Mouse (Mus musculus): Measurements from ENCODE around the gene Fam107b. TPM values are rescaled to one million over a fixed set of nuclear protein-coding genes. Genes with fewer than 3 reads are reported as not detected.
"Not testable (repeated sequence)": the region's sequence is repeated elsewhere in the genome, so short reads cannot be mapped to it uniquely, and the experiment has no call there.

Gene Fam107b
- polyA plus RNA-seq, 1 experiment from 2014 or later = 34.4 TPM

GRCm38 (mm10) chr2:3717847-3718246, 147.6 kb downstream of the Fam107b start:
- Histone ChIP-seq H3K27me3 (ENCODE audit: control insufficient read depth, insufficient read depth, low read length) (no peaks in the 10 kb centered on the region), H3K4me2 (ENCODE audit: low read depth, low read length) (no peak overlapping the region), H3K9me3 (replicated peaks; ENCODE audit: control insufficient read depth, low read length) (no peaks in the 10 kb centered on the region), H3K4me1 (ENCODE audit: control insufficient read depth, insufficient read depth, low read length) (peaks cover 22% of the 10 kb centered on the region), H3K4me3 (ENCODE audit: low read length) (no peak overlapping the region), H3K9ac (ENCODE audit: low read length) (no peak overlapping the region), H3K36me3 (ENCODE audit: control insufficient read depth, insufficient read depth) (no peaks in the 10 kb centered on the region), H3K27ac (ENCODE audit: low read length) (no peak overlapping the region; the same call in 1 of the 2 replicates)
- ATAC-seq (replicated peaks; ENCODE audit: extremely low read depth, insufficient read depth, low FRiP score) = no peak
- 61% methylated on average over 4 of the region's 4 CpGs for WGBS

- H3K4me2 ChIP-seq (ENCODE audit: low read depth, low read length); H3K4me3 ChIP-seq (ENCODE audit: low read length); H3K9ac ChIP-seq (ENCODE audit: low read length); H3K9me3 ChIP-seq (replicated peaks; ENCODE audit: control insufficient read depth, low read length); H3K27ac ChIP-seq (ENCODE audit: low read length); H3K27me3 ChIP-seq (ENCODE audit: control insufficient read depth, insufficient read depth, low read length); H3K36me3 ChIP-seq (ENCODE audit: control insufficient read depth, insufficient read depth); ATAC-seq (replicated peaks; ENCODE audit: extremely low read depth, insufficient read depth, low FRiP score): not testable (repeated sequence)
- WGBS = 75% methylated on average over 5 of the region's 5 CpGs
- H3K4me1 ChIP-seq (ENCODE audit: control insufficient read depth, insufficient read depth, low read length) = peaks cover 22% of the 10 kb centered on the region
Observed at GRCm38 (mm10) chr2:3719436-3720121, 149.3 kb downstream of the Fam107b start.

DNA sequence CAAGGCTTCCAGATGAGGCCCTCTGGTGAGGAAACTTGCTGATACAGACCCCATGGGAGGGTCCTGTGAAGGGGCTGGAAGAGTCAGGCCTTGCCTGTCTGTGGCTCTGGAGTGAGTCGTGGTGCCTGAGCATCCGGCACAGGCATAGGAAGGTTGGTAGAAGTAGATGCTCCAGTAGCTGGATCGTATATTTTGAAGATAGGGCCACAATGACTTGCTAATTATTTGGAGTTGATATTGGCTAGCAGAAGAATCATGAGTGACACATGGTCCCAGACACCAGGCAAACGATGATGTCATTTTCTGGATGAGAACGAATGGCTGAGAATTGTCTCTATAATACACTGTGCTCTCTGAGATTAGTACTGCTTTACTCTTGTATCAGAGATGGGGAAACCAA, 150.8 kb downstream of the Fam107b start:
- 76% methylated on average over 5 of the region's 5 CpGs for WGBS
- no peak overlapping the region for H3K9ac ChIP-seq (ENCODE audit: low read length)
- H3K9me3 ChIP-seq (replicated peaks; ENCODE audit: control insufficient read depth, low read length) = no peaks in the 10 kb centered on the region
- ATAC-seq (replicated peaks; ENCODE audit: extremely low read depth, insufficient read depth, low FRiP score) = no peak
- H3K4me3 ChIP-seq (ENCODE audit: low read length) = no peak overlapping the region
- no peaks in the 10 kb centered on the region for H3K36me3 ChIP-seq (ENCODE audit: control insufficient read depth, insufficient read depth)
- no peak overlapping the region for H3K27ac ChIP-seq (ENCODE audit: low read length)
- no peaks in the 10 kb centered on the region for H3K27me3 ChIP-seq (ENCODE audit: control insufficient read depth, insufficient read depth, low read length)
- no peak overlapping the region for H3K4me2 ChIP-seq (ENCODE audit: low read depth, low read length)
- peaks cover 22% of the 10 kb centered on the region for H3K4me1 ChIP-seq (ENCODE audit: control insufficient read depth, insufficient read depth, low read length)

DNA sequence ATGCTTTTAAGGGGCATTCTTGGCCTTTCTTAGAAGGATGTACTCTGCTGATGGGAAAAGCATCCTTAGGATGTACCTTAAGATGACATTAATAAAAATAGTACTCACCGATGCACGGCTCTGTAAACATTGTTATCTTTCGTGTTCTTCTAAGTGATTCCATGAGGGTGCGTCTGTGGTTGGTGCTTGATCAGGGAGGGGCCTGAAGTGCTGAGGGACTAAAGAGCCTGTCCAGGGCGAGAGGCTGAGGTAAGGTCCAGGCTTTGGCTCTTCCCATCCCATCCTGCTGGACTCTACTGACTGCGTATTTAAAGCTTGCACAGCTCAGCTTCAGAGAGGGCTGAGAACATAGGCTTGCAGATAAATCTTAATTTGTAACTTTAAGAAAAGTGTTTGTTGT, 151.7 kb downstream of the Fam107b start:
- no peak for ATAC-seq (replicated peaks; ENCODE audit: extremely low read depth, insufficient read depth, low FRiP score)
- H3K9me3 ChIP-seq (replicated peaks; ENCODE audit: control insufficient read depth, low read length) = no peaks in the 10 kb centered on the region
- H3K9ac ChIP-seq (ENCODE audit: low read length) = no peak overlapping the region
- WGBS = 34% methylated on average over 6 of the region's 6 CpGs
- no peak overlapping the region for H3K27ac ChIP-seq (ENCODE audit: low read length)
- no peaks in the 10 kb centered on the region for H3K27me3 ChIP-seq (ENCODE audit: control insufficient read depth, insufficient read depth, low read length)
- no peak overlapping the region for H3K4me2 ChIP-seq (ENCODE audit: low read depth, low read length)
- H3K4me3 ChIP-seq (ENCODE audit: low read length) = no peak overlapping the region
- H3K4me1 ChIP-seq (ENCODE audit: control insufficient read depth, insufficient read depth, low read length) = peaks cover 29% of the 10 kb centered on the region
- H3K36me3 ChIP-seq (ENCODE audit: control insufficient read depth, insufficient read depth) = no peaks in the 10 kb centered on the region

DNA sequence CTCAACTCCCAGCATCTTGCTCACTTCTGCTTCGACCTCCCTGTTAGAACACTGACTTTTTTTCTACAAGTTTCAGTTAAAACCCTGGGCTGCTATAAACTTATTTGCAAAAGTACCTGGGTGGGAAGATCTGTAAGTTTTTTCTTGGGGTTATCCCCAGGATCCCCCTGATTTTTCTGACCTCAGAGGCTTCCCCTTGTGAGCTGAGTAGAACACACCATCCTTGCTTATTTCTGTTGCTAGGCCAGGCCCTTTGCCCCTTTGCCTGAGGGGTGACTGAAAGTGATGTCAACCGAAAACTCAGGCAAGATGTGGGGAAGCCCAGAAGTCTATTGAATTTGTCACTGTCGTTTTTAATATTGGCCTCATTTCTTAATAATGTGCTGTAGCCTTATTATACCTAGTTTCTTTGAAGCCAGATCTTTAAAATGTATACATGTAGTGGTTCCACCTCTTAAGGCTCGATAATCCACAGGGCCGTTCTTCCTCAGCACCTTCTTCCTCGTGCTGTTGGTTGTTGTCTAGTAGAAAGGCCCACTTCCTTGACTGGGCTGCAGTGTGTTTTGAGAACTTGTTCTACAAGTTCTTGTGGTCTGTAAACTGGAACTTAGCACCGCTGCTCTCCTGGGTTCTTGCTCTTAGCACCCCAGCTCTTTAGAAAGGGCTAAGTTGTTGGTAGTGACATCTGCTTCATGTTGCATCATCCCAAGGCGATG, 153.3 kb downstream of the Fam107b start:
- H3K27ac ChIP-seq (ENCODE audit: low read length) = no peak overlapping the region
- 75% methylated on average over 8 of the region's 8 CpGs for WGBS

GRCm38 (mm10) chr2:3726501-3727078, 156.3 kb downstream of the Fam107b start:
- Histone ChIP-seq H3K36me3 (ENCODE audit: control insufficient read depth, insufficient read depth) (no peaks in the 10 kb centered on the region), H3K4me2 (ENCODE audit: low read depth, low read length) (peak overlapping the region; percentile 22), H3K27ac (ENCODE audit: low read length) (peak overlapping the region; percentile 51), H3K9ac (ENCODE audit: low read length) (peak overlapping the region; percentile 41), H3K4me3 (ENCODE audit: low read length) (no peak overlapping the region), H3K27me3 (ENCODE audit: control insufficient read depth, insufficient read depth, low read length) (no peaks in the 10 kb centered on the region), H3K4me1 (ENCODE audit: control insufficient read depth, insufficient read depth, low read length) (peaks cover 45% of the 10 kb centered on the region), H3K9me3 (replicated peaks; ENCODE audit: control insufficient read depth, low read length) (no peaks in the 10 kb centered on the region)
- 45% methylated on average over 13 of the region's 13 CpGs for WGBS
- ATAC-seq (replicated peaks; ENCODE audit: extremely low read depth, insufficient read depth, low FRiP score) = no peak; the same call in 1 of the 2 replicates

More for the DNA sequence above, 153.3 kb downstream of the Fam107b start:
- Histone ChIP-seq H3K4me2 (ENCODE audit: low read depth, low read length) (no peak overlapping the region), H3K9me3 (replicated peaks; ENCODE audit: control insufficient read depth, low read length) (no peaks in the 10 kb centered on the region), H3K9ac (ENCODE audit: low read length) (no peak overlapping the region), H3K4me3 (ENCODE audit: low read length) (no peak overlapping the region), H3K27me3 (ENCODE audit: control insufficient read depth, insufficient read depth, low read length) (no peaks in the 10 kb centered on the region), H3K36me3 (ENCODE audit: control insufficient read depth, insufficient read depth) (no peaks in the 10 kb centered on the region), H3K4me1 (ENCODE audit: control insufficient read depth, insufficient read depth, low read length) (peaks cover 26% of the 10 kb centered on the region)
- ATAC-seq (replicated peaks; ENCODE audit: extremely low read depth, insufficient read depth, low FRiP score) = no peak

- H3K27me3 ChIP-seq (ENCODE audit: control insufficient read depth, insufficient read depth, low read length) = no peaks in the 10 kb centered on the region
- H3K27ac ChIP-seq (ENCODE audit: low read length) = peak overlapping the region; percentile 51; the same call in 1 of the 2 replicates
- peaks cover 44% of the 10 kb centered on the region for H3K4me1 ChIP-seq (ENCODE audit: control insufficient read depth, insufficient read depth, low read length)
- H3K4me2 ChIP-seq (ENCODE audit: low read depth, low read length) = peak overlapping the region; percentile 22; the same call in 1 of the 2 replicates
- ATAC-seq (replicated peaks; ENCODE audit: extremely low read depth, insufficient read depth, low FRiP score) = no peak
- no peaks in the 10 kb centered on the region for H3K36me3 ChIP-seq (ENCODE audit: control insufficient read depth, insufficient read depth)
- WGBS = 48% methylated on average over 5 of the region's 5 CpGs
- no peak overlapping the region for H3K9ac ChIP-seq (ENCODE audit: low read length)
- no peak overlapping the region for H3K4me3 ChIP-seq (ENCODE audit: low read length)
- H3K9me3 ChIP-seq (replicated peaks; ENCODE audit: control insufficient read depth, low read length) = no peaks in the 10 kb centered on the region
Observed at GRCm38 (mm10) chr2:3727225-3727930, 157.1 kb downstream of the Fam107b start.

DNA sequence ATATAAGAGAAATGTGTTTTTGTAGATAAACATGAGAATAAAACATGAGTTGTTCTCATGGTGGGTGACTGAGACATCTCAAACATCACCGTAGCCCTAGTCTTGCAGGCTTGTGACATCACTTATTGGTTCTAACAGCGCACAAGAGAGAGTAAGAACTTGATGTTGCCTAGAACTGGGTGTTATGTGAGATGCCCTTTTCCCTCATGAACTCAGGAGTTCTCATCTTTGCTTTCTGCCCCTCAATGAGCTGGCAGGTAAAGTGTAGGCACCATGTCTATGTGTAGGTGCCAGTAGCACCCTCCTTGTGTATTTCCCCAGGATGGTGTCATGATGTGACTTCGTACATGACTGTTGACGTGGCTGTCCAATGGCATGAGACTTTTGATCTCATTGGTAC, 157.8 kb downstream of the Fam107b start:
- no peaks in the 10 kb centered on the region for H3K36me3 ChIP-seq (ENCODE audit: control insufficient read depth, insufficient read depth)
- no peaks in the 10 kb centered on the region for H3K9me3 ChIP-seq (replicated peaks; ENCODE audit: control insufficient read depth, low read length)
- H3K27me3 ChIP-seq (ENCODE audit: control insufficient read depth, insufficient read depth, low read length) = no peaks in the 10 kb centered on the region
- H3K9ac ChIP-seq (ENCODE audit: low read length) = no peak overlapping the region
- no peak overlapping the region for H3K4me3 ChIP-seq (ENCODE audit: low read length)
- 87% methylated on average over 4 of the region's 4 CpGs for WGBS
- no peak overlapping the region for H3K27ac ChIP-seq (ENCODE audit: low read length)
- no peak overlapping the region for H3K4me2 ChIP-seq (ENCODE audit: low read depth, low read length)
- H3K4me1 ChIP-seq (ENCODE audit: control insufficient read depth, insufficient read depth, low read length) = peaks cover 50% of the 10 kb centered on the region
- no peak for ATAC-seq (replicated peaks; ENCODE audit: extremely low read depth, insufficient read depth, low FRiP score)
